Mouse (Mus musculus): Measurements from ENCODE around the gene Lrsam1. TPM values are rescaled to one million over a fixed set of nuclear protein-coding genes. Genes with fewer than 3 reads are reported as not detected.

Lrsam1 gene
- total and polyA plus RNA-seq, 2 experiments from 2014 or later: 5.4 to 12.0 TPM

DNA sequence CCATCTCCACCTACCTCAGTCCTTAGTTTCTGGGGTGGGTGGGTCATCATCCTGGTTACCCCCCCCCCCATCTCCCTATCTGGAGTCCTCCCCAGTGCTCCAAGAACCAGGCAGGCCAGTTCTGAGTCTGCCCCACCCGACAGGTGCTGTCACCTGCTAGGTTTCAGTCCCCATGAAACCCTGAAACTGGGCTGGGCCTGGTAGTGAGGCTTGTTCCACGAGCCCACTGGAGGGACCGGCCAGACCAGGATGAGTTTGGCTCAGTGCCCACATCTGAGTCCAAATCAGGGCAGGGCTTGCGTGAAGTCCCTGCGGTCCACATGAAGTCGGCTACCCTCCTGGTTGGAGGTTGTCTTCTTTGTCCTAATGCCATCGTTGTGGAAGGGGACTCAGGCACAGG, 62.4 kb downstream of the Lrsam1 start:
- no peak overlapping the region for H3K4me3 ChIP-seq (ENCODE audit: low read depth, low read length)
- H3K27ac ChIP-seq (ENCODE audit: low read depth): no peak overlapping the region
- H3K9ac ChIP-seq (replicated peaks; ENCODE audit: low read depth, low read length): no peak overlapping the region
- H3K9me3 ChIP-seq (replicated peaks; ENCODE audit: control insufficient read depth, low read length): no peaks in the 10 kb centered on the region
- H3K4me2 ChIP-seq (ENCODE audit: low read depth, low read length): no peak overlapping the region
- H3K27me3 ChIP-seq (ENCODE audit: control insufficient read depth, insufficient read depth, low read length): no peaks in the 10 kb centered on the region
- peaks cover 36% of the 10 kb centered on the region for H3K4me1 ChIP-seq (ENCODE audit: control insufficient read depth, insufficient read depth)
- TF ChIP-seq EP300 (IDR thresholded peaks at IDR 0.05; ENCODE audit: low read depth): no peak
- no peak for TF ChIP-seq CTCF (IDR thresholded peaks at IDR 0.05; ENCODE audit: low read depth)
- ATAC-seq (ENCODE audit: insufficient read depth, low read depth) (no peak), DNase-seq (ENCODE audit: low spot score) (no peak)
- H3K36me3 ChIP-seq (replicated peaks; ENCODE audit: control insufficient read depth, insufficient read depth, low read length): no peaks in the 10 kb centered on the region
- 40% methylated on average over 7 of the region's 7 CpGs for WGBS

DNA sequence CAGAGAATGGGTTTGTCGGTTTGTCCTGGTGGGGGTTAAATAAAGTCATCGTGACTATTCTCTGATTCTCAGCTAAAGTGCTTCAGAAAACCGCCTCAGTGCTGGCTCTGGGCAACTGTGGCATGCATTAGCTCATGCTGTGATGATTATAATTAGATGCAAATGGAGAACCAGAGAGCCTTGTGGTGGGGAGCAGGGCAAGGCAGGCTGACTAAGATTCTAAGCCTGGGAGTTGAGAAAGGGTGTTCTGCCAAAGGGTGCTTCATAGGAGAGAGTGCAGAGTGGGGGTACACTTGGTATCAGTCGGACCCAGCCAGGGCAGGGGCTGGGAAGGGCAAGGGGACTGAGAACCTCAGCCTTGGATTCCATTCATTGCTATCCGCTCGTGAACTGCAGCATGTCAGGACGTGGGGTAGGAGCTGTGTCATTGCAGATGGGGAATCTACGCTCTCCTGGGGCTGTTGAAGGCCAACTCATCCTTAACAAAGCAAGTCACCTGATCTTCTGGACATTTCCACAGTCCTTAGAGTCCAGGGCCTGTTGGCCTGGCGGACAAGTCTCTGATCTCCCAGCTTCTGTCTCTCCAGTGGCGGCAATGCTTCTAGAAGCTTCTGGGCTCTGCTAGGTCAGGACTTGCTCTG, 64.8 kb downstream of the Lrsam1 start:
- no peak overlapping the region for H3K9ac ChIP-seq (replicated peaks; ENCODE audit: low read depth, low read length)
- WGBS: 43% methylated on average over 10 of the region's 10 CpGs
- TF ChIP-seq EP300 (IDR thresholded peaks at IDR 0.05; ENCODE audit: low read depth) (no peak), CTCF (IDR thresholded peaks at IDR 0.05; ENCODE audit: low read depth) (no peak)
- peak overlapping the region; percentile 45; the same call in 1 of the 2 replicates for H3K27ac ChIP-seq (ENCODE audit: low read depth)
- H3K9me3 ChIP-seq (replicated peaks; ENCODE audit: control insufficient read depth, low read length): no peaks in the 10 kb centered on the region
- H3K27me3 ChIP-seq (ENCODE audit: control insufficient read depth, insufficient read depth, low read length): no peaks in the 10 kb centered on the region
- no peak overlapping the region for H3K4me3 ChIP-seq (ENCODE audit: low read depth, low read length)
- H3K36me3 ChIP-seq (replicated peaks; ENCODE audit: control insufficient read depth, insufficient read depth, low read length): no peaks in the 10 kb centered on the region
- no peak overlapping the region for H3K4me2 ChIP-seq (ENCODE audit: low read depth, low read length)
- DNase-seq (ENCODE audit: low spot score): no peak
- ATAC-seq (ENCODE audit: insufficient read depth, low read depth): no peak
- peaks cover 28% of the 10 kb centered on the region for H3K4me1 ChIP-seq (ENCODE audit: control insufficient read depth, insufficient read depth)

DNA sequence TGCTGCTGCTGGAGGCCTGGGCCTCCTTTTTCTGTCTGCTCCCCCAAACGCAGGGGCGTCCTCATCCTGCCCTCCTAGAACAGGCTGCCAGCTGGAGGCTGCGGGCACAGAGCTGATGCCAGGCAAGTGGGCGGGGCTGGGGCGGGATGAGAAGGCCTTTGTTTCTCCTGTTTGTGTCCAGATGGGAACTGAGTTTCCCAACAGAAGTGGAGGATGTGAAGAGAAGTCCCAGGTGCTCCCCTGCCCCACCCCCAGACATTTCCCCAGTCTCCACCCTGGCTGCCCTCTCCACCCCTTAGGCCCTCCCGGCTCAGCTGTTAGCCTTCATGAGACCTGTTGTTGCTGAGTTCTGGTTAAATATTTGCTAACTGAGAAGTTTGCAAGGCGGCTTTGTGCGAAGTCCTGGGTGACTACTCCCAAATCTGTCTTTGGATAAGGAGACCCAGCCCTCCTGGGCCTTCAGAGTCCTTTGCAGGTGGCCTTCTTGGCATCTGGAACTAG, 65.8 kb downstream of the Lrsam1 start:
- Histone ChIP-seq H3K27me3 (ENCODE audit: control insufficient read depth, insufficient read depth, low read length) (no peaks in the 10 kb centered on the region), H3K4me1 (ENCODE audit: control insufficient read depth, insufficient read depth) (peaks cover 28% of the 10 kb centered on the region), H3K9ac (replicated peaks; ENCODE audit: low read depth, low read length) (no peak overlapping the region), H3K4me3 (ENCODE audit: low read depth, low read length) (no peak overlapping the region), H3K9me3 (replicated peaks; ENCODE audit: control insufficient read depth, low read length) (no peaks in the 10 kb centered on the region), H3K27ac (ENCODE audit: low read depth) (no peak overlapping the region), H3K36me3 (replicated peaks; ENCODE audit: control insufficient read depth, insufficient read depth, low read length) (no peaks in the 10 kb centered on the region), H3K4me2 (ENCODE audit: low read depth, low read length) (no peak overlapping the region)
- DNase-seq (ENCODE audit: low spot score): no peak
- ATAC-seq (ENCODE audit: insufficient read depth, low read depth): no peak
- TF ChIP-seq CTCF (IDR thresholded peaks at IDR 0.05; ENCODE audit: low read depth): no peak
- no peak for TF ChIP-seq EP300 (IDR thresholded peaks at IDR 0.05; ENCODE audit: low read depth)
- 59% methylated on average over 8 of the region's 8 CpGs for WGBS

DNA sequence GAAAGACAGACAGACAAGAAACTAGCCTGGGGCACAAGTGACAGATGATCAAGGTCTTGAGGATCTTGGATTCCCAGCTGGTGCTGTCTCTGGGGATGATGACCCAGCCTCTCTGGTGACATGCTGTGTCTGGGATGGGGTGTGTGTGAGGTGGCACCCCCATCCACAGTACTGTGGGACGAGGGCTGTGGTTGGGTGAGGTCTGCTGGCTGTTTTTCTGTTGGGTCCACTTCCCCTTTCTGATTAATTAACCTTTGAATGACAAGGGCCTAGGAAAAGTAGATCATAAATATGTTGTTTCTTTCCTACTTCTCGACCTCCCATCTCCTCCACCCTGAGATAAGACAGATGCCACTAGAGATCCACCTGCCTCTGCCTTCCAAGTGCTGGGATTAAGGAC, 67.3 kb downstream of the Lrsam1 start:
- no peak overlapping the region for H3K4me3 ChIP-seq (ENCODE audit: low read depth, low read length)
- no peak overlapping the region for H3K27ac ChIP-seq (ENCODE audit: low read depth)
- no peak overlapping the region for H3K4me2 ChIP-seq (ENCODE audit: low read depth, low read length)
- H3K27me3 ChIP-seq (ENCODE audit: control insufficient read depth, insufficient read depth, low read length): no peaks in the 10 kb centered on the region
- H3K9ac ChIP-seq (replicated peaks; ENCODE audit: low read depth, low read length): no peak overlapping the region
- no peak for TF ChIP-seq EP300 (IDR thresholded peaks at IDR 0.05; ENCODE audit: low read depth)
- TF ChIP-seq CTCF (IDR thresholded peaks at IDR 0.05; ENCODE audit: low read depth): no peak
- DNase-seq (ENCODE audit: low spot score) (no peak), ATAC-seq (ENCODE audit: insufficient read depth, low read depth) (no peak)
- H3K4me1 ChIP-seq (ENCODE audit: control insufficient read depth, insufficient read depth): peaks cover 37% of the 10 kb centered on the region
- WGBS: 71% methylated on average over 2 of the region's 2 CpGs
- no peaks in the 10 kb centered on the region for H3K9me3 ChIP-seq (replicated peaks; ENCODE audit: control insufficient read depth, low read length)
- no peaks in the 10 kb centered on the region for H3K36me3 ChIP-seq (replicated peaks; ENCODE audit: control insufficient read depth, insufficient read depth, low read length)

DNA sequence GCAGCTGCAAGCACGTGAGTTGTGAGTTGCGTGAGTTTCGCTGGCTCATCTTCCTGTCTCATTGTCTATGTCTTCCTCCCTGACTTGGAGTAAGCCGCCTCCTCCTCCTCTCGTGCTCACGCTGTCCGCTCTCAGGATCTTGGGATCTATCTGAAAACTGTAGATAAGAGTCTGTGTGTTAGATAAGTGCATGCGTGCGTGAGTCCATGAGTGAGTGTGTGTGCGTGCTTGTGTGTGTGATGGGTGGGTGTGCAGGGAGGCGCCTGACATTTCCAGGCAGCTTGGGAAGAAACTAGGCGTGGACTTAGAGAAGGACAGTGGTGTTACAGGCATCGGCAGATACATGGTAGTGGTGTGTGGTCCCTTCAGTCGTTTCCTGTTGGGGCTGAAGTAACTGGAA, 68.9 kb downstream of the Lrsam1 start:
- DNase-seq (ENCODE audit: low spot score) (no peak), ATAC-seq (ENCODE audit: insufficient read depth, low read depth) (no peak)
- no peaks in the 10 kb centered on the region for H3K27me3 ChIP-seq (ENCODE audit: control insufficient read depth, insufficient read depth, low read length)
- TF ChIP-seq CTCF (IDR thresholded peaks at IDR 0.05; ENCODE audit: low read depth) (no peak), EP300 (IDR thresholded peaks at IDR 0.05; ENCODE audit: low read depth) (no peak)
- H3K9ac ChIP-seq (replicated peaks; ENCODE audit: low read depth, low read length): no peak overlapping the region
- H3K27ac ChIP-seq (ENCODE audit: low read depth): no peak overlapping the region
- H3K4me2 ChIP-seq (ENCODE audit: low read depth, low read length): no peak overlapping the region
- peaks cover 41% of the 10 kb centered on the region for H3K4me1 ChIP-seq (ENCODE audit: control insufficient read depth, insufficient read depth)
- no peaks in the 10 kb centered on the region for H3K36me3 ChIP-seq (replicated peaks; ENCODE audit: control insufficient read depth, insufficient read depth, low read length)
- no peaks in the 10 kb centered on the region for H3K9me3 ChIP-seq (replicated peaks; ENCODE audit: control insufficient read depth, low read length)
- 66% methylated on average over 14 of the region's 14 CpGs for WGBS
- no peak overlapping the region for H3K4me3 ChIP-seq (ENCODE audit: low read depth, low read length)

DNA sequence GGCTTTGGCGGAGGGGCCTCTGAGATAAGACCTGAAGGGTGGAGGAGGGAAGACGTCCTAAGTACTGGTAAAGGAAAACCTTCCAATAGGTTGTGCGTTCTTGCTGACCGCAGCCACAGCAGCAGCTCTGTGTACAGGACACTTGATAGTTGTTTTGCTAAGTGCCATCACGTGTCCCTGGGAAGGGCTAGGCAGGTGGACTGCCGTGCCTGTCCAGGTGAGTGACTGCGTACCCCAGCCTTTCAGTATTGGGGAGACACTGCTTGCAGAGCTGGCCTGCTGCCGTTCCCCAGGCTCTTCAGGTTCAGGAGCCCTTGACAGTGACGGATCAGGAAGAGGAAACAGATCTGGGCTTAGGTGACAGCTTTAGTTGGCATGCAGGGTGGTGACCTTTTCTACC, 70.1 kb downstream of the Lrsam1 start:
- Histone ChIP-seq H3K4me1 (ENCODE audit: control insufficient read depth, insufficient read depth) (peaks cover 38% of the 10 kb centered on the region), H3K9me3 (replicated peaks; ENCODE audit: control insufficient read depth, low read length) (no peaks in the 10 kb centered on the region), H3K36me3 (replicated peaks; ENCODE audit: control insufficient read depth, insufficient read depth, low read length) (no peaks in the 10 kb centered on the region), H3K4me2 (ENCODE audit: low read depth, low read length) (no peak overlapping the region), H3K27ac (ENCODE audit: low read depth) (no peak overlapping the region), H3K9ac (replicated peaks; ENCODE audit: low read depth, low read length) (no peak overlapping the region), H3K27me3 (ENCODE audit: control insufficient read depth, insufficient read depth, low read length) (no peaks in the 10 kb centered on the region), H3K4me3 (ENCODE audit: low read depth, low read length) (no peak overlapping the region)
- TF ChIP-seq CTCF (IDR thresholded peaks at IDR 0.05; ENCODE audit: low read depth) (no peak), EP300 (IDR thresholded peaks at IDR 0.05; ENCODE audit: low read depth) (no peak)
- DNase-seq (ENCODE audit: low spot score): no peak
- ATAC-seq (ENCODE audit: insufficient read depth, low read depth): no peak
- WGBS: 42% methylated on average over 9 of the region's 9 CpGs

Data from heart, postnatal 0 days (tissue).